Mouse (Mus musculus): ENCODE results near the gene Ndufb7.

Gene Ndufb7

GRCm38 (mm10) chr8:83598146-83598545 lies 31.7 kb downstream of the Ndufb7 start:
- ATAC-seq (ENCODE audit: insufficient number of reproducible peaks, low FRiP score, low TSS enrichment), result no peak

GRCm38 (mm10) chr8:83599814-83600213 lies 33.3 kb downstream of the Ndufb7 start:
- ATAC-seq (ENCODE audit: insufficient number of reproducible peaks, low FRiP score, low TSS enrichment), result no peak

- ATAC-seq (ENCODE audit: insufficient number of reproducible peaks, low FRiP score, low TSS enrichment), result no peak
Observed at GRCm38 (mm10) chr8:83602650-83603029, 36.2 kb downstream of the Ndufb7 start.

- peak; percentile 94 for ATAC-seq (ENCODE audit: insufficient number of reproducible peaks, low FRiP score, low TSS enrichment)
Observed at GRCm38 (mm10) chr8:83607661-83608397, 41.4 kb downstream of the Ndufb7 start, which contains the start of the genes Tecr and Dnajb1. Gene Tecr, minus strand, starts transcription at chr8:83607971. Gene Dnajb1, plus strand, starts transcription at chr8:83608193.

- ATAC-seq (ENCODE audit: insufficient number of reproducible peaks, low FRiP score, low TSS enrichment), result peak; percentile 50
Observed at GRCm38 (mm10) chr8:83608398-83608829, 41.9 kb downstream of the Ndufb7 start.

GRCm38 (mm10) chr8:83609086-83609485 lies 42.6 kb downstream of the Ndufb7 start:
- no peak for ATAC-seq (ENCODE audit: insufficient number of reproducible peaks, low FRiP score, low TSS enrichment)

- ATAC-seq (ENCODE audit: insufficient number of reproducible peaks, low FRiP score, low TSS enrichment), result no peak
Observed at GRCm38 (mm10) chr8:83609547-83610180, 43.2 kb downstream of the Ndufb7 start.

- no peak for ATAC-seq (ENCODE audit: insufficient number of reproducible peaks, low FRiP score, low TSS enrichment)
Observed at GRCm38 (mm10) chr8:83611921-83612320, 45.5 kb downstream of the Ndufb7 start.

GRCm38 (mm10) chr8:83613695-83614094 lies 47.2 kb downstream of the Ndufb7 start:
- ATAC-seq (ENCODE audit: insufficient number of reproducible peaks, low FRiP score, low TSS enrichment), result no peak

- ATAC-seq (ENCODE audit: insufficient number of reproducible peaks, low FRiP score, low TSS enrichment), result no peak
Observed at GRCm38 (mm10) chr8:83616625-83617024, 50.2 kb downstream of the Ndufb7 start.

- no peak for ATAC-seq (ENCODE audit: insufficient number of reproducible peaks, low FRiP score, low TSS enrichment)
Observed at GRCm38 (mm10) chr8:83617111-83617510, 50.6 kb downstream of the Ndufb7 start.

- ATAC-seq (ENCODE audit: insufficient number of reproducible peaks, low FRiP score, low TSS enrichment), result no peak
Observed at GRCm38 (mm10) chr8:83618566-83618965, 52.1 kb downstream of the Ndufb7 start.

- no peak for ATAC-seq (ENCODE audit: insufficient number of reproducible peaks, low FRiP score, low TSS enrichment)
Observed at GRCm38 (mm10) chr8:83619568-83620285, 53.3 kb downstream of the Ndufb7 start.
